Mouse (Mus musculus) bone marrow, adult 2 months (tissue): ENCODE measurements around the gene 4931440F15Rik.

Source experiments
- CTCF ChIP-seq: fragments of 200-500 bp; IDR thresholded peaks from 2 replicates; pipeline ENCODE4 v1.5.1; 2011; ENCODE audit warnings: low read length, control low read depth; ENCODE audit not compliant: control insufficient read depth, insufficient read depth
- POLR2A ChIP-seq: fragments of 200-500 bp; IDR thresholded peaks from 2 replicates; pipeline ENCODE4 v1.6.1; 2011; ENCODE audit warnings: low read depth, mild to moderate bottlenecking, control low read depth, low read length, borderline replicate concordance; ENCODE audit not compliant: control insufficient read depth

DNA sequence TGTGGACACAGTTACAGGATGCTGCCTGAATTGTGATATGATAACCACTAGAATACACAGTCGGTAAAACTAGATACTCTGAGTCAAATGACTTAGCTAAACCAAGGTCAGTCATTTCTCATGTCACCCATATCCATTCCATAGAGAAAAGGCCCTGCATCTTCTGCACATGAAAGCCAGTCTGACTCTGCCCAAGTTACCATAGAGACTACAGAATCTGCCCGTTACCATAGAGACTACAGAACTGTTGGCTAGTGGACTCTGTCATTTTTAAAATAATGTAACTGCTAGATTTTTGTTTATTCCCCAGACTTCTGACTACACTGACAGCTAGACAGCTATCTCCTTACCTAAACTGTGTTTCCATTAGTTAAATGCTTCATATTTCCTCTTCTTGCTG lies 2.3 kb upstream of the 4931440F15Rik start:
- TF ChIP-seq CTCF (no peak), POLR2A (no peak)
